Mouse (Mus musculus) ES-E14 (cell line): ENCODE measurements around the gene Nup210.

Source experiments
- CHD2 ChIP-seq: IDR thresholded peaks from 2 replicates; pipeline ENCODE4 v1.6.1; 2014; ENCODE audit warnings: mild to moderate bottlenecking, low read depth, low read length, inconsistent platforms
- HCFC1 ChIP-seq: IDR thresholded peaks from 2 replicates; pipeline ENCODE4 v1.6.1; 2012; ENCODE audit warnings: low read length, inconsistent platforms, borderline replicate concordance; ENCODE audit not compliant: insufficient read depth
- ZNF384 ChIP-seq: IDR thresholded peaks from 2 replicates; pipeline ENCODE4 v1.6.1; 2012; ENCODE audit warnings: low read depth, low read length, inconsistent platforms

GRCm38 (mm10) chr6:91156062-91156461 lies 39.4 kb upstream of the Nup210 start:
- no peak for TF ChIP-seq ZNF384
- no peak for TF ChIP-seq HCFC1
- no peak for TF ChIP-seq CHD2
